Mouse (Mus musculus): ENCODE results near the gene Ndufa4l2.

The Ndufa4l2 gene

GRCm38 (mm10) chr10:127514764-127515163 is at the start of gene Ndufa4l2:
Gene Ndufa4l2 (plus strand): TSS chr10:127514967.
- DNase-seq (ENCODE audit: low spot score in 2 of 2): no peak

DNA sequence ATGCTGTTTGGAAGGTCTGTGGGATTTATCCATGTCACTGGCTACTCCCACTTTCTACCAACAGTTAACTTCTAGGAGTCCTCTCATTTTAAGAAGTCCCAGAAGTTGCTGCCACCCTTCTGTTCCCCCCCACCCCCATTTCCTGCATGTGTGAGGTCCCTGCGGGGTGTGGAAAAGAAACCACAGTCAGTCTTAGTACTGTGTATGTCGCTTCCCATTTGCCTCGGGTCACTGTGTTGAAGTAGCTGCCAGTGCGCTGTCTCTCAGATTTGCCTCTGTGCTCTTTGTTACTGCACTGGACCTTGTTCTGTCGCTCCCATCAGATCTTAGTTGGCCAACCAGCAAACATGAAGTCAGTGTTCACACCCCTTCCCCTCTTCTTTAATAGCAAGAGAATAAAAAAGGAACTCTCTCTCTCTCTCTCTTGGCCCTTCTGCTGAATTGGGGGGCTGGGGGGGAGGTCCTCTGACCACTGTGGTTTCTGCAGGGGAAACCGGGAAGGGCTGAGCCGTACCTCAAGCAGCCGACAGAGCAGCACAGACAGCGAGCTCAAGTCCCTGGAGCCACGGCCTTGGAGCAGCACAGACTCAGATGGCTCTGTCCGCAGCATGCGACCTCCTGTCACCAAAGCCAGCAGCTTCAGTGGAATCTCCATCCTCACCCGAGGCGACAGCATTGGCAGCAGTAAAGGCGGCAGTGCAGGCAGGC is 43.3 kb upstream of the Ndufa4l2 start:
- DNase-seq (ENCODE audit: low spot score in 2 of 2): peak in 1 of 2 experiments; percentile 2

- DNase-seq (ENCODE audit: low spot score in 2 of 2): no peak
These were observed 42.0 kb upstream of the Ndufa4l2 start for GRCm38 (mm10) chr10:127472722-127473121.

- no peak for DNase-seq (ENCODE audit: low spot score in 2 of 2)
These were observed 39.6 kb upstream of the Ndufa4l2 start for GRCm38 (mm10) chr10:127475175-127475574.

GRCm38 (mm10) chr10:127476541-127476940 is 38.2 kb upstream of the Ndufa4l2 start:
- DNase-seq (ENCODE audit: low spot score in 2 of 2): no peak

GRCm38 (mm10) chr10:127477301-127477700 is 37.5 kb upstream of the Ndufa4l2 start:
- no peak for DNase-seq (ENCODE audit: low spot score in 2 of 2)

DNA sequence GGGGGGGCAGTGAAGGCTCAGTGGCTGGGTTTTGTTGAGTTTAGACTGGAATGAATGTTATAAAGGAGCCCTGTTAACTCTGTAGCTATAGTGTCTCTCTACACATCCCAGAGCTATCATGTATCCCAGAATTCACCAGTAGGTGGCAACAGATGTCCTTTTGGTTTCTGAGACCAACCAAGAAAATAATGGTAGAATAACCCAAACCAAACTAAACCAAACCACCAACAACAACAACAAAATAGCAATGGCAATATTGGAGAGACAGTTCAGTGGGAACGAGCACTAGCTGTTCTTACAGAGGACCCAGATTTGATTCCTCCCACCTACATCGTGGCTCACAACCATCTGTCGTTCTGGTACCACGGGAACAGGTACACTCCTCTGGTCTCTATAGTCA is 35.6 kb upstream of the Ndufa4l2 start:
- DNase-seq (ENCODE audit: low spot score in 2 of 2): no peak

GRCm38 (mm10) chr10:127480833-127481813 is 33.6 kb upstream of the Ndufa4l2 start:
- DNase-seq (ENCODE audit: low spot score in 2 of 2): peak; percentile 12 to 34

DNA sequence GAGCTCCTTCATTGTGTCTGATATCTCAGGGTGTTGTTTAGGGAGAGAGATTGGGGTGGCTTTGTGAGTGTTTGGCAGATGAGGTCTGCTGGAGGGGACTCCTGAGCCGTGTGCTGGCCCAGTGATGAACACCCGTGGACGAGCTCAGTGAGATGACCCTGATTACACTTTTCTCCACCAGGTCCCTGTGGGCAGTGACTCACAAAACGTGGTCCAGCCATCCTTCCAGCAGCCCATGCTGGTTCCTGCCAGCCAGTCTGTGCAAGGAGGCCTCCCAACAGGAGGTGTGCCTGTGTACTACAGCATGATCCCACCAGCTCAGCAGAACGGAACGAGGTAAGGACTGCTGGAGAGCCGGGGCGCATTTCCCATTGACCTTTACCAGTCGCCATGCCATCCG is 29.5 kb upstream of the Ndufa4l2 start:
- DNase-seq (ENCODE audit: low spot score in 2 of 2): no peak

- DNase-seq (ENCODE audit: low spot score in 2 of 2): no peak
These were observed 25.9 kb upstream of the Ndufa4l2 start for GRCm38 (mm10) chr10:127488856-127489255.

DNA sequence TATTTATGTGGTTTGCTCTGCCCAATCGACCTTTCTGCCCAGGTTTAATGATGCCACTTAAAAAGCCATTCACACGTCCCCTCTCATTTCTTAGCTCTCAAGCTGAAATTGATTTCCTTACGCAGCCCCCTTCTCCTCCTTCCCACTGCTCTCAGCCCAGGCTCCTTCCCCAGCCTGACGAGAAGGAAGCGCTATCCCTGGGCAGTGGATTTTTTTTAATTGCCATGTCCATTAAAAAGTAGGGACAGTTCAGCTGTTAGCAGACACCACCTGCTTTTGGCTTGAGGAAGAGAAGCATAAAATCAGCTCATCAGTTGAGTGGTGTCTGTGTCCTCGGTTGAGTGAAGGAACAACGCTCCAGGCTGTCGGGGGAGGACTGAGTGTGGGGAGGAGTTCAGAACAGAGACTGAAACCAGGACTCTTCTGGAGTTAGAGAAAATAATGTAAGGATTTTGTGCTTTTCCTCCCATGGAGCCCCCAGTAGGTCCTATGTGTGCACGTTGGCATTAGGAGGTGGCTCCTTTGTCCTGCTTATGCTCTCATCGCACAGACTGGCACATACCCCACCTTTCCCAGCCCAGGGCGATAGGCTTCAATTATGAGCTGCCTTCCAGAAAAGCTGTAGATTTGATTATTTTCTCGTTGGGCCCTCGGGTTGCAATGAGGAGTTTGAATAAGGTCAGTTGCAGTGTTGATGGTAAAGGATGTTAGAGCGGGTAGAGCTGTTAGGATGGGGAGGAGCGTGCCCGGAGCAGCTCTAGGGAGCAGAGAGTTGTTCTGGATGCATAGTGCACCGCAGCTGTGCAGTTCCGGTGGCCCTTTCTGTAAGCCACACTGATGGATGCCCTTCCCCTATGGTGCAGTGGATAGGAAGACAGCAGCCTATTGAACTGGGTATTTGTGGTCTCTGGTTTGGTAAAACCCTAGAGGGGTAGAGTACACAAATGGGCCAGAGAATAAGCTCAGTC is 24.3 kb upstream of the Ndufa4l2 start:
- DNase-seq (ENCODE audit: low spot score in 2 of 2): no peak

DNA sequence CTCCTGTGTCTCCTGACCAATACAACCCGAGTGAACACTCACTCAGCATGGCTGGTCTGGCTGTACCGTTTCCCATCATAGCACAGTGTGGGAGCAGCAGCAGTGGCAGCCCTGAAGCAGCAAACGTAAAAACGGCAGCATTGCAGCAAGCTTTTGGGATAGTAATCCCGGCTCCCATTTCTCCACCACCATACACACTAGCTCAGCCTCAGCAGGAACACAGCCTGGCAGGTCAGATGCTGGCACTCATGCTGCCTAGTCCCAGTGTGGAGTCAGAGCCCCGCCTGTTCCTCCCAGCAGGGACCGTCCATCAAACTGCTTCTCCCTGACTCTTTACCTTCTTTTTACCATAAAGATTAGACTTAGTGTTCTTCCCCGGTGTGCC is 23.6 kb upstream of the Ndufa4l2 start:
- DNase-seq (ENCODE audit: low spot score in 2 of 2): no peak

DNA sequence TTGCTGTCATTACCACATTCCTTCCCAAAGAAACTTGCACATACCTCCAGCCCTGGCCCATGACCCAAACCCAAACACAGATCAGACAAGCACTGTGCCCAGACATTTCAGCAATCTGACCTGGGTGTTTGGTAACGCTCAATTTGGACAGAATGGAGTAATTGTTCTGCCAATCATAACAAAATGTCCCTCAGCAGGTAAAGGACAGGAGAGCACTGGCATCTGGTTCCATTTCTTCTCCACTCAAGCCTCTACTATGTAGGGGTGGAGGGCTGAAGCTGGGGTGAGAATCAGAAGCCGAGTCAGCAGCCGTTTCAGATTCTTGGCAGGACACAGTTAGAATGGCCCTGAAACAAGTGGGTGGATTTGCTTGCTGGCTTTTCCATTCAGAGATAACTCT is 22.6 kb upstream of the Ndufa4l2 start:
- no peak for DNase-seq (ENCODE audit: low spot score in 2 of 2)

GRCm38 (mm10) chr10:127496156-127496555 is 18.6 kb upstream of the Ndufa4l2 start:
- no peak for DNase-seq (ENCODE audit: low spot score in 2 of 2)

GRCm38 (mm10) chr10:127499516-127499915 is 15.3 kb upstream of the Ndufa4l2 start:
- DNase-seq (ENCODE audit: low spot score in 2 of 2): no peak

DNA sequence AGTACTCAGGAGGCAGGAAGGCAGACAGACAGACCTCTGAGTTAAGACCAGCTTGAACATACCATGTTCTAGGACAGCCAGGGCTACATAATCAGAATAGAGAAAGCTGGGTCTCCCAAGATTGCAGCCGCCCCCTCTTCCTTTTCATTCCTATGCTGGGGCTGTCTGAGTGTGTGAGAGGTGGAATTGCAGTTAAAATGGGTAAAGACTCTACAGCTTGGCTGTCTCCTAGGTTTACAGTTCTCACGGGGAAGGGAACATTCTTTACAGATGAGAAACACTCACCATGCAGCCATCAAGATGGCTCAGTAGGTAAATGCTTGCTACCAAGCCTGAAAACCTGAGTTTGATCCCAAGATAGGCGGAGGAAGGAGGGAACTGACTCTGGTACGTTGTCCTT is 14.7 kb upstream of the Ndufa4l2 start:
- DNase-seq (ENCODE audit: low spot score in 2 of 2): no peak

DNA sequence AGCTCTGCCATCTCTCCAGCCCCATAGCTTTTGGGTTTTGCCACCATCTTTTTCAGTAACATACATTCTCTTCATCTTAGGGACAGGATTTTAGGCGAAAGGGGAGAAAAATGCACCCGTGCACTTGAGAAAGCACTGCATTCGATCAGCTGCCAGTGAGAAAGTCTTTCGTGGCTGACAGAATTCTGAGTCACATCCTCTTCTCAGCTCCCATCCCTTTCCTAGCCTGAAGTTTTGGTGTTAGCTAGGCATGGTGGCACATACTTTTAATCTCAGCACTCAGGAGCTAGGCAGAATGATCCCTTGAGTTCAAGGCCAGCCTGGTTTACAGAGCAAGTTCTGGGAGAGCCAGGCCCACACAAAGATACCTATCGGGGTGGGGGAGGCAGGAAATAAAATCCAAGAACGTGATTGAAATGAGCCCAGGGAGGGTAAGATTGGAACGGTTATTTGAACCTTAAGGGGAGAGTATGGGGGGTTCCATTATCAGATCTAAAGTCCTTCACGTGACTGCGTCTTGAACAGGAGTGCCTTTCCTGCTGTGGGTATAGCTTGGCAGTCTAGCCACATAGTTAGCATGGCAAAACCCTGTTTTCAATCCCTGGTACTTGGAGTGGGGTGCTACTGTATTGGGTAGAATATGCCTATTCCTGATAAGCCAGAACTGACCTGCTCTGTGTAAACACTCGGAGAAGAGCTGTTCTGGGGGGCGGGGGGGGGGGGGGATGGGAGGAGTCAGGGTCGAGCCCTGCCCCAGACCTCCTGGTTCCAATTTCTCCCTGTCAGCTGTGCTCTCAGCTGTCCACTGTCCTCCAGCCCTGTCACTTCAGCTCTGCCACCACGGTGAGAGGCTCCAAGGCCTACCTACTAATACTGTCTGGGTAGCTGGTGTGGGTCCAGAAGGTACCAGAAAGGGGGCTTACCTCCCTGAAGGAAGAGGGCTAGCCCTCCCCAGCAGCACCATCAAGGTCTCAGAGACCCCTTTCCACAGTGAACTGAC is 13.6 kb upstream of the Ndufa4l2 start, which contains the start of gene Stac3:
Gene Stac3 (plus strand): TSS at position 793 of the 1,000 bp plus-strand sequence.
- DNase-seq (ENCODE audit: low spot score in 2 of 2): no peak

DNA sequence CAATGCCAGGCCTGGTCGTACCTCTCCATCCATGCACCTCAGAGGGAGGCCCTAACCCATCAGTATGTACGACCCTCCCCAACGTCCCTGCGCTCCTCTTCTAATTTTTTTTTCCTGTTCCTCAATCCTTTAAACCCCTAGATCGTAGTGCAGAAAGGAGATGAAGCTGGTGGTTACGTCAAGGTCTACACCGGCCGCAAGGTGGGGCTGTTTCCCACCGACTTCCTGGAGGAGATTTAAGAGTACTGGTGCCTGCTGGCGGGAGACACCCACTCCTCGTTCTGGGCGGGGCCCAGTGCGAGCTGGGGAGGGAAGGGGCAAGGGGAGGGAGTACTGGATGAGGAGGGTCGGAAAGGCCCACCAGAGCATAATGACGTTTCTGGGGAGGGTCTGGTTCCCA is 6.5 kb upstream of the Ndufa4l2 start:
- DNase-seq (ENCODE audit: low spot score in 2 of 2): peak; percentile 66 to 74

DNA sequence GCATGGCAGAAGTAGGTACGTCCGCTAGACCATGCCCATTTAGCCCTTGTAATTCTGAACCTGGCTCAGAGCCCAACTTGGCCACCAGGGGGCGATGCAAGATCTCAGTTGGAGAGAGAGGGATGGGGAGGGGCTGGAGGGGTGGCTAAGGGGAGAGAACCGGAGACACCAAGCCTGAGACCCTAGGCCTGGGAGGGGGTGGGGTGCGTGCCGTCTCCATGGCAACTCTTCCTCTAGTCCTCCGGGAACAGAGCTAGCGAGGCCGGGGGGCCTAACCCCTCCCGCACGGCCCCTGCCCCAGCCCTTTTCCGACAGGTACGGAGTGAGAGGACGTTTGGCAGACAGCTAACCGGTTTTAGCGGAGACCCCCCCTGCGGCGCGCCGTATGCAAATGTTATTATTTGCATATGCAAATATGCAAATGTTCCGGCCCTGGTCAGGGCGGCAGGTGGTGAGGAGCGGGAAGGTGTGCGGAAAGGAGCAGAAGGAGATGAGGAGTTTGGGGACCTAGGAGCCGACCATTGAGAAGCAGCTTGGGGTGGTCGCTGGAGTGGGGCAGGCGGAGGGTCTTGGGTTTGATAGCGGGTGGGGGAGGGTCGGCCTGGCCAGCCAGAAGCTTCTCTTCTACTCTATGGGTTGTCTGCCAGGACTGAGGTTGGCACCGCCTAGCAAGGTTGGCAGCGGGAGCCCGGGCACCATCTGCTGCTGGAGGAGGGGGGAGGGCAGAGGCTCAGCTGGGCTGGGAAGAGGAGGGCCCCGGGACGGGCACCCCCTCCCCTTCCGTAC is 5.5 kb upstream of the Ndufa4l2 start:
- DNase-seq (ENCODE audit: low spot score in 2 of 2): peak; percentile 75 to 81

All from spleen, postnatal 36 days (tissue).